Mouse (Mus musculus) lung, embryonic 14.5 days (tissue): ENCODE measurements at regions not wholly inside any gene's neighbourhood (a gene's known extent, or its start where the extent isn't known, plus 50 kb on each side); places are given as distances from the start of the nearest gene placed in this dataset.

Source experiments
- ATAC-seq: fragments of 200-750 bp; cut with Nextera tagmentation; 2 replicates; pipeline ENCODE4 v1.8.0; 2017; ENCODE audit warnings: mild to moderate bottlenecking, moderate TSS enrichment, moderate library complexity; ENCODE audit not compliant: insufficient read depth
- DNase-seq: peaks from one replicate; pipeline ENCODE4 v3.0.0-alpha.2; 2015
- H3K27ac ChIP-seq: fragments of 300-500 bp; sonication (generic); 2 replicates; pipeline ENCODE4 v1.5.1; 2014; ENCODE audit warnings: low read depth, mild to moderate bottlenecking, moderate library complexity
- H3K27me3 ChIP-seq: fragments of 300-500 bp; sonication (generic); 2 replicates; pipeline ENCODE4 v1.6.1; 2014; ENCODE audit warnings: low read length, control low read depth; ENCODE audit not compliant: insufficient read depth
- H3K36me3 ChIP-seq: fragments of 300-500 bp; sonication (generic); 2 replicates; pipeline ENCODE4 v1.6.1; 2014; ENCODE audit warnings: control low read depth; ENCODE audit not compliant: insufficient read depth
- H3K4me1 ChIP-seq: fragments of 300-500 bp; sonication (generic); 2 replicates; pipeline ENCODE4 v1.6.1; 2014; ENCODE audit warnings: antibody characterized with exemption, control low read depth; ENCODE audit not compliant: insufficient read depth
- H3K4me2 ChIP-seq: fragments of 300-500 bp; sonication (generic); 2 replicates; pipeline ENCODE4 v1.6.1; 2014; ENCODE audit warnings: mild to moderate bottlenecking
- H3K4me3 ChIP-seq: fragments of 300-500 bp; sonication (generic); 2 replicates; pipeline ENCODE4 v1.5.1; 2014; ENCODE audit warnings: low read depth, low read length
- H3K9ac ChIP-seq: fragments of 300-500 bp; sonication (generic); 2 replicates; pipeline ENCODE4 v1.6.1; 2014
- H3K9me3 ChIP-seq: fragments of 300-500 bp; sonication (generic); 2 replicates; pipeline ENCODE4 v1.6.1; 2016; ENCODE audit warnings: low read depth, low read length, control low read depth
- CTCF ChIP-seq: IDR thresholded peaks from 2 replicates; pipeline ENCODE4 v1.5.1; 2016; ENCODE audit warnings: antibody characterized with exemption, low read depth
- WGBS: fragments of 180-500 bp; shearing (Covaris S2); extraction: QIAGEN DNeasy Blood & Tissue Kit; methylation state at CpG from one replicate; pipeline ENCODE4 v1.1.7; 2014; 5-methylcytosine and 5-hydroxymethylcytosine counted together

DNA sequence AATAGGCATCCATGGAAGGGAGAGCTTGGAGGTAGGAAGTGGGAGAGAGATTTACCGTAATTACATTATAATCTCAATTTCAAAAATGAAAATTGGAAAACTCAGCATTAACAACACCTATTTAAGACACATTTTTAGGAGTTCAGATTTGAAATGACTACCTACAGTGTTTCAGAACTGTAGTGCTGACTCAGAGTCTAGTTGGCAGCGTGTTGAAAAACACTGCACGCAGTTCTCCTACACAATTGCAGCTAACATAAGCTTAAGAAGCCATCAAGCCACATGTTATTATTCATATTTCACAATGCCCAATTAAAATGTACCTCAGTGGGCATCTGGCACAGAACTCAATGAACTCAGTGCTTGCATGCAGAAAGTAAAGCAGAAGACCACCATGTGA, 863.5 kb downstream of the Basp1 start:
- no peak for TF ChIP-seq CTCF

GRCm38 (mm10) chr15:24530065-24530464, 883.5 kb downstream of the Basp1 start:
- TF ChIP-seq CTCF, result no peak
- no peak overlapping the region for H3K9ac ChIP-seq
- no peaks in the 10 kb centered on the region for H3K27me3 ChIP-seq
- no peak overlapping the region for H3K4me3 ChIP-seq
- H3K4me2 ChIP-seq, result no peak overlapping the region
- H3K4me1 ChIP-seq, result no peaks in the 10 kb centered on the region
- H3K36me3 ChIP-seq, result no peaks in the 10 kb centered on the region
- ATAC-seq, result no peak
- no peak overlapping the region for H3K27ac ChIP-seq
- DNase-seq, result no peak
- H3K9me3 ChIP-seq, result no peaks in the 10 kb centered on the region
- WGBS, result 82% methylated on average over 3 of the region's 3 CpGs

More for the DNA sequence above, 863.5 kb downstream of the Basp1 start:
- H3K36me3 ChIP-seq, result no peaks in the 10 kb centered on the region
- no peak for DNase-seq
- no peaks in the 10 kb centered on the region for H3K27me3 ChIP-seq
- no peaks in the 10 kb centered on the region for H3K4me1 ChIP-seq
- H3K9ac ChIP-seq, result no peak overlapping the region
- H3K9me3 ChIP-seq, result no peaks in the 10 kb centered on the region
- H3K27ac ChIP-seq, result no peak overlapping the region
- no peak overlapping the region for H3K4me3 ChIP-seq
- no peak for ATAC-seq
- no peak overlapping the region for H3K4me2 ChIP-seq
- 90% methylated on average over 3 of the region's 3 CpGs for WGBS

- no peak overlapping the region for H3K27ac ChIP-seq
- H3K4me1 ChIP-seq, result no peaks in the 10 kb centered on the region
- H3K4me3 ChIP-seq, result no peak overlapping the region
- H3K36me3 ChIP-seq, result no peaks in the 10 kb centered on the region
- H3K9me3 ChIP-seq, result peaks cover 2% of the 10 kb centered on the region; the same call in 1 of the 2 replicates
- ATAC-seq (no peak), DNase-seq (peak; percentile 6)
- no peaks in the 10 kb centered on the region for H3K27me3 ChIP-seq
- WGBS, result 77% methylated on average over 5 of the region's 5 CpGs
- no peak overlapping the region for H3K9ac ChIP-seq
- TF ChIP-seq CTCF, result 0 out of 2 replicates have a peak, but pooled peaks have one; percentile 8
- H3K4me2 ChIP-seq, result no peak overlapping the region
Measured at GRCm38 (mm10) chr15:24527379-24527778, 886.2 kb downstream of the Basp1 start.

GRCm38 (mm10) chr15:24513926-24514325, 899.6 kb downstream of the Basp1 start:
- ATAC-seq, result no peak
- no peaks in the 10 kb centered on the region for H3K4me1 ChIP-seq
- H3K9me3 ChIP-seq, result no peaks in the 10 kb centered on the region
- no peak for DNase-seq
- TF ChIP-seq CTCF, result no peak
- H3K4me2 ChIP-seq, result no peak overlapping the region
- no peak overlapping the region for H3K4me3 ChIP-seq
- WGBS, result 71% methylated on average over 9 of the region's 9 CpGs
- H3K27me3 ChIP-seq, result no peaks in the 10 kb centered on the region
- H3K9ac ChIP-seq, result no peak overlapping the region
- no peak overlapping the region for H3K27ac ChIP-seq
- no peaks in the 10 kb centered on the region for H3K36me3 ChIP-seq

GRCm38 (mm10) chr15:24501907-24502559, 911.5 kb downstream of the Basp1 start:
- H3K4me1 ChIP-seq, result no peaks in the 10 kb centered on the region
- H3K9me3 ChIP-seq, result no peaks in the 10 kb centered on the region
- no peak overlapping the region for H3K9ac ChIP-seq
- no peak for TF ChIP-seq CTCF
- peak; percentile 18 for DNase-seq
- no peaks in the 10 kb centered on the region for H3K36me3 ChIP-seq
- no peak overlapping the region for H3K4me2 ChIP-seq
- H3K27ac ChIP-seq, result no peak overlapping the region
- no peaks in the 10 kb centered on the region for H3K27me3 ChIP-seq
- no peak overlapping the region for H3K4me3 ChIP-seq
- WGBS, result 61% methylated on average over 9 of the region's 9 CpGs
- peak; percentile 8; the same call in 1 of the 2 replicates for ATAC-seq

- ATAC-seq, result no peak
- no peak for TF ChIP-seq CTCF
- no peak for DNase-seq
- Histone ChIP-seq H3K4me3 (no peak overlapping the region), H3K9me3 (no peaks in the 10 kb centered on the region), H3K4me1 (no peaks in the 10 kb centered on the region), H3K27me3 (no peaks in the 10 kb centered on the region), H3K9ac (no peak overlapping the region), H3K36me3 (no peaks in the 10 kb centered on the region), H3K27ac (no peak overlapping the region), H3K4me2 (no peak overlapping the region)
- WGBS, result 81% methylated on average over 2 of the region's 2 CpGs
Measured at GRCm38 (mm10) chr15:24486235-24486634, 927.3 kb downstream of the Basp1 start.

DNA sequence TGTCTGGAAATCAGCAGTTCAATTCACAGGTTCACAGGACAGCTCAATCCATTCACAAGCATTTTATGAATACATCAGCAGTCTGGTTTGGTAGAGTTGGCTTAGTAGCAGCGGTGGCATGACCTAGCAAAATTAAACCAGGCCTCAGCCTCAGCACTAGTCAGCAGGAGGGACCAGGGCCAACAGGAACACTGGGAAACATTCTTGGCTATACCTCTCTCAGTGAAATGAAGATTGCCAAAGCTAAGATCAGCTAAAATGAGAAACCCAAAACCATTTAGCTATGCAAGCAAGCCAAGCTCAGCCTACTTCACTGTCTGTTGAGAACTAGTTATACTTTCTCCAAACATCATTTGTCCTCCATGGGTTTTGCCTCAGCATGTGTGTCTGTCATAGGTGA, 945.3 kb downstream of the Basp1 start:
- Histone ChIP-seq H3K27ac (no peak overlapping the region), H3K9ac (no peak overlapping the region), H3K36me3 (no peaks in the 10 kb centered on the region), H3K9me3 (no peaks in the 10 kb centered on the region), H3K4me2 (no peak overlapping the region), H3K27me3 (no peaks in the 10 kb centered on the region), H3K4me3 (no peak overlapping the region), H3K4me1 (no peaks in the 10 kb centered on the region)
- ATAC-seq (no peak), DNase-seq (no peak)
- no peak for TF ChIP-seq CTCF
- WGBS, result 76% methylated on average over 1 of the region's 1 CpGs
